Mouse (Mus musculus) urinary bladder, postnatal 36 days (tissue): ENCODE results near the gene Cox6b2.
"Not testable (repeated sequence)": the region's sequence is repeated elsewhere in the genome, so short reads cannot be mapped to it uniquely, and the experiment has no call there.

Source experiments
- DNase-seq, 2 experiments: peaks; one replicate each; pipeline ENCODE4 v3.0.0; 2022; ENCODE audit warnings: low spot score in 2 of 2, mixed read lengths in 1 of 2

Gene Cox6b2

DNA sequence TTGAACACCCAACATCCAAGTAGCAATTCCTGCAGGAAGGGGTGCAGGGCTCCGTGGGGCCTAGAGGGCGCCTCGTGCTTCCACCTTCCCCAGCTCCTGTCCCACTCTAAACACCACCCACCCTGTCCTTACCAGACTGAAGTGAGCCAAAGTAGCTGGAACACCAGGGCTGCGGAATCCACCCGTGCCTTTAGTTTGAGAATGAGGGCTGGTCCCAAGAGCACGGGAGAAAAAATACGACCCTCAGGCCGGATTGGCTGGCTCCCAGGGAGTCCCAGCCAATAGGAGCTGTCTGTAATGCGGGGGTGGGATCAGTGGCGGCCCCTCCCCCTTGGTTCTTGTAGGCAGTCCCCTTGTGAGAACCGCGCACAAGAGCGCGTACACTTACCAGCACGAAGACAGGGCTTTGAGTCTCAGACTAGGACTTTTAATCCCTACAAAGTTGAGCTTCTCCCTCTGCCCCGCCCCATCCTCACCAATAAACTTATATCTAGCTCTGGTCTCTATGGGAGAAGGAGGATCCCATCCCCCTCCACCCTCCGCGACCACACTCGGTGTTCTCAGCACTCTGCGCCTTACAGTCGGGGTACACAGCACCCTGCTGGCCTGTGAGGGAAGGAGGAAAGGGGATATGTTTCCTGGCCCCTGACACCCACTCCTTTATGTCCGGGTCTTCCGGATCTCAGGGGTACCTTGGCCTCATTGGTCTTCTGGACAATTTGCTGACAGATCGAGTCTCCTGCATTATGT lies at the start of gene Cox6b2:
TSS of gene Cox6b2 (minus strand) at position 274 of the 750 bp plus-strand sequence.
- DNase-seq, result peak; percentile 57 to 75

DNA sequence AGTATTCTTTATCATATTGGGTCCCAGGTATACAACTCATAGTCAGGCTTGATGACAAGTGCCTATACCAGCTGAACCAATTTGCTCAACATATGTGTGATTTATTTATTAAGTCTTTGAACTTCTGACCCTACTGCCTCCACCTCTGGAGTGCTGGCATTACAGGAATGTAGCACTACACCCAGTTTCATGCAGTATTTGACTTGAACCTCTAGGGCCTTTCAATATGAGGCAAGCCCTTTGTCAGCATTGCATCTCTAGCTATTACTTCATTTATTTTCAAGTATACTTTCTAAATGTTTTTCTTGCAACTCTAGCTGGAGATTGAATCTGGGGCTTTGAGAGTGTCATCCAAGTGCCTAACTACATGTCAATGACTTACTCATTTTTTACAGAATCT lies 49.4 kb upstream of the Cox6b2 start:
- DNase-seq, result no peak

DNA sequence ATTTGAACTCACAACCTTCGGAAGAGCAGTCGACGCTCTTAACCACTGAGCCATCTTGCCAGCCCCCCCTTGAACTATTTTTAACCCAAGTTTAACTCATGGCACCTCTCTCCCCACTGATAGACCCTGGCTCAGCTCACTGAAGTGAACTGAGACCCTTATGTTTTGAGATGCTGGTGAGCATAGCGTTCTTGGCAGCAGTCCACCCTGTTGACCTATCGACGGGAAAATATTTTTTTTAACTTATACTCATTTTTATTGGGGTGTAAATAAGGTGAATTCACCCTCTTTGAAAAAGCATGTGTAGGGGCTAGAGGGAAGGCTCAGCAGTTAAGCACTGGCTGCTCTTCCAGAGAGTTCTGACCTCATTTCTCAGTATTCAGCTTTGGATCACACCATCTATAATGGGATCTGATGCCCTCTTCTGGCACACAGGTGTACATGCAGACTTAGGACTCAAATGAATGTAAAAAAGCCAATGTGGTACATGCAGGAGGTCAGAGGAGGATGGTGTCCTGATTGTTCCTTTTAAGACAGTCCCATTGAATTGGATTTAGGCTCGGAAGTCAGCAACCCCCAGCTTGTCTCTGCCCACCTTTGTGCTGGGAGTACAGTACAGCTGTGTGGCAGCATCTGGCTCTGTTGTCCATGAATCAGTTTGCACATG lies 43.0 kb upstream of the Cox6b2 start:
- no peak for DNase-seq

DNA sequence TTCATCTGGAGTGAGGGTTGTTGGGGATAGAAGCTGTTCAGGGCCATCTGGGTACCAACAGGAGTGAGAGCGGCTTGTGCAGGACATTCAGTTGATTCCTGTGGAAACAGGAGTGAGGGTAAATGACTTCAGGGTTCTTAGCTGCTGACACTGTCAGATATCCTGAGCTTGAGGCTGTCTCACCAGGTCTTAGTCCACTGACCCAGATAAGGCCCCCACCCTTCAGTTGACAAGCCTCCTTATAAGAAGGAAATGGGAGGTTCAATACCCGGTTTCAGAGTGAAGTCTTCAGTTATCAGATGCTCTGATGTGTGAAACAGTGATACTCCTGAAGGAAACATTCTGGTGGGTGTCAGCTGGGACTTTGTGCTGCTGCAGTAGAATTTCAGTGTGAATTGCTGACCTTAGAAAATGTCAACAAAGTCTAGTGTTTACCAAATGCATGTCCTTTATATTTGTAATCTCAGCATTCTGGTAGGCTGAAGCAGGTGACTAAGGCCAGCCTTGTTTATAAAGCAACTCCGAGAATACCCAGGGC lies 41.8 kb upstream of the Cox6b2 start:
- no peak for DNase-seq

DNA sequence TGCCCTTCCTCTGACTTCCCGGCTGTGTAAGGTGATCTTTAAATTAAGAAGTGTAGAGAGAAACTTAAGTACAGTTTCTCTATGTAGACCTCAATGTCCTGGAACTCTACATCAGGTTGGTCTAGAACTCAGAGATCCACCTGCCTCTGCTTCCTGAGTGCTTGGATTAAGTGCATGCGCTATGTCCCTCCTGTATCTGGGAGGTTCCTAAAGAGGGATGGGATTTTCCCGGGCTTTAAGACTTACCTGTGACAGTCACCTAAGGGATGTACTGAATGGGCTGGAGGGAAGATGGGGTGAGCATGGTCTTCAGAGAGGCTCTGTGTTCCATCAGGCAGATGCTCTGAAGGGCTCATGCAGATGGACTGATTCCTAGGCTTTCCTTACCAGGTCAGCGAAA lies 40.8 kb upstream of the Cox6b2 start:
- no peak for DNase-seq

DNA sequence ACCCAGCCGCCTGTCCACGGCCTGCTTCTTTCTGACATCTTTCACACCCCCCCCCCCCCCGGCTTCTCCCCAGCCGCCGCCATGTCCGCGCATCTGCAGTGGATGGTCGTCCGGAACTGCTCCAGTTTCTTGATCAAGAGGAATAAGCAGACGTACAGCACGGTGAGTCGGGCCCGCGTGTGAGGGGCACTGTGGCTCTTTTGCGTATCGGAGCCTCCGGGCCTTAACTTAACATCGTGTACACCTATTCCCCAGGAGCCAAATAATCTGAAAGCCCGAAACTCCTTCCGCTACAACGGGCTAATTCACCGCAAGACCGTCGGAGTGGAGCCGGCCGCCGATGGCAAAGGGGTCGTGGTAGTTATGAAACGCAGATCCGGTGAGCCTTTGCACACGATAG lies 40.4 kb upstream of the Cox6b2 start:
- not testable (repeated sequence) for DNase-seq

DNA sequence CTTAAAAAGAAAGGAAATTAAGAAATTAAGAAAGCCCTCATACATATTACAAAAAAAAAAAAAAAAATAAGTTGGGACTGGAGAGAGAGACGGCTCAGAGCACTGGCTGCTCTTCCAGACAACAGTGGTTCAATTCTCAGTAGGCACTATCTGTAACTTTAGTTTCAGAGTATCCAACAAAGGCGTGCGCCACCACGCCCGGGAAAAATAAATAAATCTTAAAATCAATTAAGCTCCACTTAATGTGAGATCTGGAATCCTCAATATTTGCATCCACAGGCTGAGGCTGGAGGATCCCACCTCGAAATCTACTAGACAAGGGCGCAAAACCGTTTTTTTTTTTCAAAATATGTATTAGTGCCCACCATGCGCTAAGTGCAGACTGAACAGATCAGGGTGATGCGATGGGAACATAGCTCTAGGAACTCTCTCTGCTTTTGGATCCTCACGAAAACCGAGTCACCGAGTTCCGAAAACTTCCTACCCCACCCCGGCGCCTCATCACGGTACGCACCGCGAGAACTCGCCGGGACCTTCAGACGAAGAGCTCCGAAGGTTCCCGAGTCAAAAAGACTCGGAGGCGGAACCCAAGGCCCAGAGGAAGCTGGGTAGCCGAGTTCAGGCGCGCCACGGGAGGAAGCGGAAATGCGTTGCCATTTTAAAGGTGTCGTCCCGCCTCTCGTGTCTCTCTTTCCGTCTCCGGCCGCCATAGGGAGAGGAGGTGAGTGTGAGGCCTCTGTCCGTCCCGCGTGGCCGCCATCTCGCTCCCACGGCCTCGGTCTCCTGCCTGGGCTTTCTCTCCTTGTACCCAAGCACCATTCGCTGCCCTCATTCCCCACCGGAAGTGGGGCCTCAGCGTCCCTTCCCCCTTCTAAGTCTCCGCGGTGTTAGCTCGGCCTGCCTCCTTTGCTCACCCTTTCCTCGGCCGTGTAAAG lies 39.7 kb upstream of the Cox6b2 start, which contains the start of gene Rpl28:
TSS of gene Rpl28 (plus strand) at position 597 of the 935 bp plus-strand sequence.
- DNase-seq, result peak; percentile 90 to 96

DNA sequence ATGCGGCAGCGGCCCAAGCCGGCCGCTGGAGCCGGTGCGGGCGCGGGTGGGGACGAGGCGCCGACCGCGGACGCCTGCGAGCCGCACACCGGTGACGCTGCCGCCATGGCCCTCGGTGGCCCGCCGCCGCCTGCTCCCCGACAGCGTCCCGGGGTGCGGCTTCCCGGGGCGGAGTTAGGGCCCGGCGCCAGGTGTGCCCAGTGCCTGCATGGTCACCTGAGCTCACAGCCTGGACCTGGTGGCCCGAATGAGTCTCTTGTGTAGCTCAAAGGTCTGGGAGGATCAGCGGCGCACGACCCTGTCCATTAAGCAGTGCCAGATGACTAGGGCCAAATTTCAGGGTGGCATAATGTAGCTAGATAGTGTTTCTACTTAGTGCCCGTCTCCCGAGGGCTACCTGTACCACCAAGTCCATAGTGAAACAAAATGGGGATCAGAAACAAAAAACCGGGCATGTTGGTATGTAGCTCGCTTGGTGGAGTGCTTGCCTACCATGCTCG lies 36.6 kb upstream of the Cox6b2 start, which contains the start of gene Tmem238:
TSS of gene Tmem238 (minus strand) at position 221 of the 500 bp plus-strand sequence.
- peak; percentile 70 to 78 for DNase-seq

DNA sequence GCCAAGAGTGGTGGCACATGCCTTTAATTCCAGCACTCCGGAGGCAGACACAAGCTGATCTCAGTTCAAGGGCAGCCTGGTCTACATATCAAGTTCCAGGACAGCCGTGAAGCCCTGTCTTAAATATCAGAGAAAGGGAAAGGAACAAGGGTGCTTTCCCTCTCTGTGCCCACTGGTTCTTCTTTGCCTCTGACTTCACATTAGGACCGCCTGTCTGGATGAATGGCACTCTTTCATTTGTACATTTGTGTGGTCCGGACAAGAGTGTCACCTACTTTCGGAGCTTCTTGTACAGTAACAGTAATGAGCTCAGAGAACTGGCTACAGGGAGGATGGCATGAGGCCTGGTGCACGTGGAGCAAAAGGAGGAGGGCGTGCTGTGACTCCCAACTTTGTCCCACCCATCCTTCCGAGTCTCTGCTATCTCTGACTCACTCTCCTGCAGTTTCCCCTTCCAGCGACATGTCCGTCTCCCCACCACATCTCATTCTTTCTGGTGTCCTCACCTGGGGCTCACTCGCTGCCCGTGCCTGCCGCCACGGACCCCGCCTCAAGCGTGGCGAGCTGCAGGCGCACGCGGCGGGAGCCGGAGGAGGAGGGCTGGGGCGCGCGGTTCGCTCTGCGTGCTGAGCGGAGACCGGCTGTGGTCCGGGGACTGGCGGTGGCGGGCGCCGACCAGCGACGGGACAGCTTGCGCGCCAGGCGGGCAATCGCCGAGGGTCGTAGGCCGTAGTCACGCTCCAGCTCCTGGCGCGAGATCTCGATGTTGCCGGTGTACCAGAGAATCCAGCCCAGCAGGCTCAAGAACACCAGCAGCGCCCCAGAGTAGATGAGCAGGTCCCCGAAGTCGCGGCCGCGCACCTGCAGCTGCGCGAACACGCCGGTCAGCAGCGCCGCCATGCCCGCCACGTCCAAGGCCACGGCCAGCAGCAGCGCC lies 35.9 kb upstream of the Cox6b2 start:
- peak; percentile 50 to 59 for DNase-seq

DNA sequence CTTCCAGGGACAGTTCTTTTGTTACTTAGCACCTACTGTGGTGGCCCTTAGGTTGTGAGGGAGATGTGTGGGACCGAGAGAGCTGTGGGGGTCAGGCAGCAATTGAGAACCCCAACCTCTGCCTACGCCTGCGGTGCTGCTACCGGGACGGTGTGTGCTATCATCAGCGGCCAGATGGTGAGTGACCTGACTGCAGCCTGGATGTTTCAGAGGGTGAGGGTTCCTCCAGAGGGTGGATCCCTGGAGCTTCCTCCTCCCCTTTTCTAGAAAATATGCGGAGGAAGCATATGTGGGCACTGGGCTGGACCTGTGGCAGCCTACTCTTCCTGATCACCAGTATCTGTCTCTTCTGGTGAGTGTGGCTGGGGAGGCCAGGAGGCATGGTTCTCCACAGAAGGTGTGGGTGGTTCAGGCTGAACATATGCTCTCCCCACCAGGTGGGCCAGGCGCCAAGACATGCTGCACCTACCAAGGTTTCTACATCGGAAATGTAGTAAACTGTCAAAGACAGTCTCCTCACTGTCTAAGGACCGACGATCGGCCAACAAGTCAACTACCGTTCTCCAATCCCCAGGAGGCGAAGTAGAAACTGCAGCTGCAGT lies 30.9 kb upstream of the Cox6b2 start:
- DNase-seq, result no peak

DNA sequence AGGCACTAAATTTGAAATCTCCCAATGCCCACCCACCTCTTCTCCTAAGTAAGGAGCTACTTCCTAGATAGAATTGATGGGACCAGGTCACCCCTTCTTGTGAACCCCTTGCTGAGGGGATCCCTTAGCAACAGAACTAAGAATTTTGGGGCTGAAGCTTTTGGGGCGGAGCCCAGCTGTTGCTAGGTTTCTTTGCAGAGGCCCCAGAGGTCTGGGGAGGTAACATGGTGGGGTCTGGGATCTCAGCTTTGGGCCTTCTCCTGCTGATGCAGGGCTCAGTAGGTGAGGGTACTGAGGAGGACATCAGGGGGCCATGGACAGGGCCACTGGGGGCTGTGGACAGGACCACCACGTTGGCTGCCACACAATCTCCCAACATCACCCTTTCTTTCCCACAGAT lies 29.9 kb upstream of the Cox6b2 start, which contains the start of the genes Il11 and Tmem190:
TSS of gene Il11 (minus strand) at position 101 of the 400 bp plus-strand sequence.
TSS of gene Tmem190 (plus strand) at position 179 of the 400 bp plus-strand sequence.
- DNase-seq, result no peak

DNA sequence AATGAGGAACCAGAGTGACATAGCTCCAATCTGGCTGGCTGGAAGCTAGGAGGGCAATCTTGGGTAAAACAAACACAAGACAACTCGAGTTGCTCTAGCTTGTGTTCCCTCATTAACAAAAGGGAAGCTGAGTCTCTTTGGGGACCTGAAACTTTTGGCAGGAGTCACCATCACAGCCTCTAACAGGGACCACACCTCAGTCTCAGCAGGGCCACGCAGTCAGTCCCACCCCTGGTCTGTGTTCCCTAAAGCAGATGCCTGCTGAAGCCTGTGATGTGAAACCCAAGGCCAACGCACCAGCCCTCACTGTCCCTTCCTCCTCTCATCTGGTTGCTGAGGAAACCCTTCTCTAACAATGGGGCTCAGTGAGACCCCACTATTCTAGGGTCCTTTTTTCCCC lies 29.2 kb upstream of the Cox6b2 start:
- DNase-seq, result no peak

DNA sequence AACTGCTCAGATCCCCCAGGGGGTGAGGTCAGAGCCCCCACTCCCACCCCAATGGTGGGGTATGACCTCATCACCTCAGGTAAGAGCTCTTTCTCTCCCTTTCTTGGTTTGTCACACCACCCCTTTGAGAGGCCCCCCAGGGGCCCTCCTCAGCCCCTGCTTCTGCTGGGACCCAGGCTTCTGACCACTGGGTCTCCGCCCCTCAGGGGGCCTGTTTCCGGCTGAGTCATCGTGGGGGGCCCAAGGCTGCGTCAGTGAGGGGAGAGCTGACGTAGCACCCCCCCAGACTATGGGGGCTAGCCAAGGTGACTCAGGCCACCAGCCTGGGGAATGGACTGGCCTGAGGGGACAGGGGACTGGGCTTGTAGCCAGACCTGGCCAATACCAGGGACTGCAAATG lies 27.0 kb upstream of the Cox6b2 start:
- DNase-seq, result no peak

DNA sequence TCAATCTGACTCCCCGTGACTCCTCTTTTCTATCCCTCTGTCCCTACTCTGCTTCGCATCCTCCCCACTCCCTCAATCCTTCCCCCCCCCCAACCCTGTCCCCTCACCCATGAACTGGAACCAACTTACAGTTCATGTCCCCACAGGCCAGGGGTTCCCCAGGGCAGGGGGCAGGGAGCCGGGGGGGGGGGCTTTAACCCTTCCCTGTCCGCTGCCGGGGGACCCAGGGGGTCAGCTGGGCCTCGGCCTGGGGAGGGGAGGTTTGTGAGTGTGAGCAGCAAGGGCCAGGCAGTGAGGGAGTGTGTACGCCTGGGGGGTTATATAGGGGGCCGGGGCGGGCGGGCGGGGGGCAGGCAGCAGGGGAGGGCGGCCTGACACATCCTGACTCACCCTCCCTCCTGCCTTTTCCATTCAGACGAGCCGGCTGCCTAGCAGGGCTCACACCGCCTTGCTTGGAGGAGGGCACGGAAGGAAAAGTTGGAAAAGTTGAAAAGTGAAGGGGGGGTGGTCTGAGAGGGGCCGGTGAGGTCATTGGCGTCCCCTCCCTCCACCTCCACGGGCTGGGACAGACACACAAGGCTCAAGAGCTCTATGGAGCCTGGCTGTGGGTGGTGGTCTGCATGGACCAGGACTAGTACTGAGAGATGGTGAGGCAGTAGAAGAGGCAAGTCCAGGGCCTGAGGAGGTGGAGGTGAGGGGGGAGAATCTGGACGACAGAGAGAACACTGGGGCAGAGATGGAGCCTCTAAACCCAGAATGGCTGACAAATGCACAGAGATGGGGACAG lies 25.1 kb upstream of the Cox6b2 start:
- no peak for DNase-seq

DNA sequence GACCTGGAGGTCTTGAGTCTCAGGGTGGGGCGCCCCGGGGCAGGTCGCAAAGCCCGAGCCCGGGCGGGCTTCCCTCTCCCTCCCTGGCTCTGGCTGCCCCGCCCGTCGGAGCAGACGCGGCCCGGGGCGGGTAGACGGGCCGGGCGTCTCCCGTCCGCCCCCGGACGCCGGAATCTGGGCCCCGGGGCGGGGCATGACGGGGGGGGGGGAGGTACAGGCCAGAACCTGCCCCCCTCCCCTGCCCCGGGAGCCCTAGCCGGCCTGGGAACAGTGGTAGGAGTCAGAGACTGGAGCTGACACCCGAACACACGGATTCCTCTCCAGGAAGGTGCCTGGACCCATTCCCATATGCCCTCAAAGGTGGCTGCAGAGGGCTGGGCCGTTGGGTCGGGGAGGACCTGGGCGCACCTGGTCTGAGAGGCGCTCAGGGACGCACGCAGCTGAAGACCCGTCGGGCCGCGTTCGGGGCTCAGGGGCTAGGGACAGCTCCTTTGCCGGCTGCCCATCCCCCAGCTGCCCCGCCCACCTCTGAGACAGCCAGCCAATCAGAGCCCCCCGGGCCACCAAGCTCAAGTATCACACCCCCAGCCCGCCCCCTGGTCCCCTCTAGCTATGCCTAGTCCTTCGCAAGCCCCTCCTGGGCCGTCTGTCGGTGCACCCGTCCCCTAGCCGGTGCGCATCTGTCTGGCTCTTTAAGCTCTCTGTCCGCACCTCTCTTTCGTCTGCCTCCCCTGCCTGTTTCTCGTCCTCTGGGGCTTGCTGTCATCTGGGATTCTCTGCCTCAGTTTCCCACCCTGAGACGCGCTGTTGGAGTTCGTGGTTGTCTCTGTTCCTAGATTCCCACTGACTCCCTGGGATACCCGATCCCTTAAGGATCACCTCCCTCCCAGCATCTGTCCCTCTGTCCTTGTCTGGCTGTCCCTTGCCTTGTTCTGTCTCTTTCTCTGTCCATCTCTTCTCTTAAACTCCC lies 24.3 kb upstream of the Cox6b2 start:
- peak in 1 of 2 experiments; percentile 57 for DNase-seq

DNA sequence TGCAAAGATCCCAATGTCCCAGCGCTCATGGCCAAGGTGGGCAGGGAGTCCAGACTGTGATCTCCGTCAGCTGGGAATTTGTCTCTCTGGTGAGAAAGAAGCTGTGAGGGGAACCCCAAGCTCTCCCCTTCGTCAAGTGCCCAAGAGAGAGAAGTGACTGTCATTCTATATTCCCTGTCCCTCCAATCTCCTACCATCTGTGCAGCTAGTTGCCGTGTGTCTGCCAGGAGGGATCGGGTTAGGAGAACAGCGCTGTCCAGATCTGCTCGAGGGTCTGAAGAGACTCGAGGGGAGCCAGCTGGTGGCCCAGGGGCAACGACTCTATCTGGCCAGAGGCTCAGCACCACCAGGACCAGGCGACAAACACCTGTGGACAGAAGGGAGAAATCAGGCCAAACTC lies 23.2 kb upstream of the Cox6b2 start:
- DNase-seq, result no peak

DNA sequence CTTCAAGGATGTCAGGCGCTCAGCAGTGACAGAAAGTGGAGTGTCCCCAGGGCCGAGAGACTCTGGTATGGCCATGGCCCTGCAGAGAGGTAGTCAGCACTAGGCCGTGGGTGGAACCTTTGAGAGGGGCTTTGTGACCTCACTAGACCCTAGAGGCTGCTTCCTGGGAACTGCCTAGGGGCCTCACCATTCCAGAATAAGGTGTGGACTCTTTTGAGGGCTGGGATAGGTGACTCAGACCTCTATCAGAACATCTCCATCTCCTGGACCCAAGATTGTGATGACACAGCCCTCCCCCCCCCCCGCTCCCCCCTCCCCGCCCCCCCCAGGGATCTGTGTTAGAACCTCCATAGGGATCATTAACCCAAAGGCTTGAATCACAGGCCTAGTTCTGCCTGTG lies 18.3 kb upstream of the Cox6b2 start, which contains the start of gene Fam71e2:
TSS of gene Fam71e2 (minus strand) at position 101 of the 400 bp plus-strand sequence.
- no peak for DNase-seq
